Mouse (Mus musculus) testis, adult 2 months (tissue): ENCODE measurements around the gene Col5a1.

Experiments
- CTCF ChIP-seq: fragments of 200-500 bp; IDR thresholded peaks from 2 replicates; pipeline ENCODE4 v1.5.1; 2012; ENCODE audit warnings: low read depth, mild to moderate bottlenecking, inconsistent platforms, low read length, moderate library complexity; ENCODE audit not compliant: control insufficient read depth, insufficient read depth, insufficient replicate concordance
- POLR2A ChIP-seq: fragments of 200-500 bp; IDR thresholded peaks from 2 replicates; pipeline ENCODE4 v1.6.1; 2012; ENCODE audit warnings: low read depth, mild to moderate bottlenecking, inconsistent platforms, low read length, moderate library complexity; ENCODE audit not compliant: control insufficient read depth

GRCm38 (mm10) chr2:27901076-27901475 is 14.9 kb downstream of the Col5a1 start:
- no peak for TF ChIP-seq POLR2A
- TF ChIP-seq CTCF = no peak
